Mouse (Mus musculus): ENCODE measurements around the gene Efemp1. TPM values are rescaled to one million over a fixed set of nuclear protein-coding genes. Genes with fewer than 3 reads are reported as not detected.

The Efemp1 gene
- total RNA-seq (2022): 10 to 100 TPM; 15.0 to 25.1 (median 24.3) TPM

- peak; percentile 21 for DNase-seq (ENCODE audit: low spot score)
These were observed at the start of gene Efemp1 for GRCm38 (mm10) chr11:28853102-28853800. Gene Efemp1 (plus strand): TSS chr11:28853204.

- DNase-seq (ENCODE audit: low spot score): peak; percentile 21
These were observed 44.3 kb upstream of the Efemp1 start for GRCm38 (mm10) chr11:28808685-28809084.

- DNase-seq (ENCODE audit: low spot score): no peak
These were observed 41.1 kb upstream of the Efemp1 start for GRCm38 (mm10) chr11:28811874-28812273.

GRCm38 (mm10) chr11:28812564-28812963 lies 40.4 kb upstream of the Efemp1 start:
- DNase-seq (ENCODE audit: low spot score): no peak

GRCm38 (mm10) chr11:28817405-28817804 lies 35.6 kb upstream of the Efemp1 start:
- DNase-seq (ENCODE audit: low spot score): no peak

- DNase-seq (ENCODE audit: low spot score): no peak
These were observed 26.1 kb upstream of the Efemp1 start for GRCm38 (mm10) chr11:28826950-28827349.

GRCm38 (mm10) chr11:28833809-28834208 lies 19.2 kb upstream of the Efemp1 start:
- peak; percentile 37 for DNase-seq (ENCODE audit: low spot score)

GRCm38 (mm10) chr11:28835141-28835540 lies 17.9 kb upstream of the Efemp1 start:
- no peak for DNase-seq (ENCODE audit: low spot score)

GRCm38 (mm10) chr11:28849841-28850240 lies 3.2 kb upstream of the Efemp1 start:
- DNase-seq (ENCODE audit: low spot score): no peak

- DNase-seq (ENCODE audit: low spot score): no peak
These were observed 1.4 kb upstream of the Efemp1 start for GRCm38 (mm10) chr11:28851645-28852044.

- DNase-seq (ENCODE audit: low spot score): no peak
These were observed 564 bp upstream of the Efemp1 start for GRCm38 (mm10) chr11:28852361-28852919.

- DNase-seq (ENCODE audit: low spot score): no peak
These were observed 6.1 kb downstream of the Efemp1 start for GRCm38 (mm10) chr11:28859125-28859524.

- no peak for DNase-seq (ENCODE audit: low spot score)
These were observed 16.1 kb downstream of the Efemp1 start for GRCm38 (mm10) chr11:28869129-28869528.

GRCm38 (mm10) chr11:28881381-28881976 lies 28.5 kb downstream of the Efemp1 start:
- DNase-seq (ENCODE audit: low spot score): no peak

- DNase-seq (ENCODE audit: low spot score): no peak
These were observed 30.1 kb downstream of the Efemp1 start for GRCm38 (mm10) chr11:28883106-28883505.

- DNase-seq (ENCODE audit: low spot score): no peak
These were observed 36.5 kb downstream of the Efemp1 start for GRCm38 (mm10) chr11:28889538-28889937.

- DNase-seq (ENCODE audit: low spot score): no peak
These were observed 38.5 kb downstream of the Efemp1 start for GRCm38 (mm10) chr11:28891515-28891914.

- DNase-seq (ENCODE audit: low spot score): no peak
These were observed 46.4 kb downstream of the Efemp1 start for GRCm38 (mm10) chr11:28899420-28899819.

GRCm38 (mm10) chr11:28904596-28904995 lies 51.6 kb downstream of the Efemp1 start:
- DNase-seq (ENCODE audit: low spot score): no peak

GRCm38 (mm10) chr11:28906288-28906687 lies 53.3 kb downstream of the Efemp1 start:
- peak; percentile 80 for DNase-seq (ENCODE audit: low spot score)

- peak; percentile 26 for DNase-seq (ENCODE audit: low spot score)
These were observed 56.0 kb downstream of the Efemp1 start for GRCm38 (mm10) chr11:28908908-28909545.

- DNase-seq (ENCODE audit: low spot score): no peak
These were observed 59.6 kb downstream of the Efemp1 start for GRCm38 (mm10) chr11:28912469-28913138.

Measured in heart, adult 8-10 months (tissue).